Mouse (Mus musculus) MN1 (cell line): ENCODE measurements around the gene Dock3.
"Not testable (repeated sequence)": the region's sequence is repeated elsewhere in the genome, so short reads cannot be mapped to it uniquely, and the experiment has no call there.

ENCODE experiments used
- DNase-seq: peaks from one replicate; pipeline ENCODE4 v3.0.0-alpha.2; 2016; ENCODE audit warnings: low spot score

Dock3 gene

GRCm38 (mm10) chr9:107255596-107255995 is 23.9 kb upstream of the Dock3 start:
- DNase-seq: no peak

- DNase-seq: no peak
These were observed 23.2 kb upstream of the Dock3 start for GRCm38 (mm10) chr9:107254925-107255324.

GRCm38 (mm10) chr9:107254476-107254875 is 22.8 kb upstream of the Dock3 start:
- peak; percentile 23 for DNase-seq

GRCm38 (mm10) chr9:107252164-107252563 is 20.5 kb upstream of the Dock3 start:
- no peak for DNase-seq

- DNase-seq: no peak
These were observed 19.0 kb upstream of the Dock3 start for GRCm38 (mm10) chr9:107250416-107251337.

- no peak for DNase-seq
These were observed 17.4 kb upstream of the Dock3 start for GRCm38 (mm10) chr9:107249154-107249553.

- DNase-seq: peak; percentile 12
These were observed 14.5 kb upstream of the Dock3 start for GRCm38 (mm10) chr9:107246170-107246569.

GRCm38 (mm10) chr9:107245311-107245710 is 13.6 kb upstream of the Dock3 start:
- no peak for DNase-seq

- no peak for DNase-seq
These were observed 4.4 kb upstream of the Dock3 start for GRCm38 (mm10) chr9:107236151-107236550.

- no peak for DNase-seq
These were observed 3.6 kb upstream of the Dock3 start for GRCm38 (mm10) chr9:107235261-107235660.

GRCm38 (mm10) chr9:107232140-107232539 is 431 bp upstream of the Dock3 start:
- DNase-seq: no peak

- DNase-seq: no peak
These were observed 644 bp downstream of the Dock3 start for GRCm38 (mm10) chr9:107230991-107231538.

- no peak for DNase-seq
These were observed 7.1 kb downstream of the Dock3 start for GRCm38 (mm10) chr9:107224597-107224996.

GRCm38 (mm10) chr9:107174831-107175230 is 56.9 kb downstream of the Dock3 start:
- not testable (repeated sequence) for DNase-seq

GRCm38 (mm10) chr9:107165792-107166191 is 65.9 kb downstream of the Dock3 start:
- no peak for DNase-seq

- no peak for DNase-seq
These were observed 66.9 kb downstream of the Dock3 start for GRCm38 (mm10) chr9:107164825-107165224.

GRCm38 (mm10) chr9:107156388-107156787 is 75.3 kb downstream of the Dock3 start:
- DNase-seq: not testable (repeated sequence)

GRCm38 (mm10) chr9:107112791-107113190 is 118.9 kb downstream of the Dock3 start:
- no peak for DNase-seq

GRCm38 (mm10) chr9:107112056-107112455 is 119.7 kb downstream of the Dock3 start:
- no peak for DNase-seq

- no peak for DNase-seq
These were observed 132.2 kb downstream of the Dock3 start for GRCm38 (mm10) chr9:107099487-107099886.

GRCm38 (mm10) chr9:107089451-107089850 is 142.3 kb downstream of the Dock3 start:
- DNase-seq: not testable (repeated sequence)

GRCm38 (mm10) chr9:107087531-107087930 is 144.2 kb downstream of the Dock3 start:
- no peak for DNase-seq

GRCm38 (mm10) chr9:107037947-107038346 is 193.8 kb downstream of the Dock3 start:
- DNase-seq: no peak
